In genomic region chr19:42009067-42009466, GRCm38 (mm10) we compare ENCODE assay signal across 16 mouse cellular contexts. TPM values are rescaled to one million over a fixed set of nuclear protein-coding genes. Genes with fewer than 3 reads are reported as not detected.
A peak's percentile ranks its signal among the peaks of the same experiment; 100 is the strongest.
DNase-seq lines count a peak whose midpoint lies in the region; ATAC-seq and TF ChIP-seq lines count a peak whose summit lies in the region.
"Had no signal": no experiment of that assay in that cellular context is flagged by ENCODE, and none has a peak within 500 bp of the region (broad histone marks: within the 10 kb centered on the region; RNA-seq: fewer than 3 reads in every experiment).

No protein-coding gene starts in this region.

- TF ChIP-seq CTCF in olfactory bulb, adult 2 months (IDR thresholded peaks at IDR 0.05; ENCODE audit: insufficient read depth, low read depth, low read length) = no peak

- no peak overlapping the region for H3K9ac ChIP-seq in heart, embryonic 16.5 days (ENCODE audit: low read length)
- no peak overlapping the region for H3K9ac ChIP-seq in midbrain, embryonic 11.5 days (ENCODE audit: low read length)
- H3K9ac ChIP-seq in midbrain, embryonic 14.5 days (replicated peaks; ENCODE audit: low read length) = no peak overlapping the region
- H3K9ac ChIP-seq: forebrain, postnatal 0 days; liver, embryonic 15.5 days had no signal

- ATAC-seq in heart, embryonic 16.5 days (replicated peaks; ENCODE audit: extremely low read depth, insufficient read depth, low FRiP score) = no peak
- no peak for ATAC-seq in midbrain, embryonic 11.5 days (ENCODE audit: low FRiP score)
- ATAC-seq in midbrain, embryonic 14.5 days (ENCODE audit: low FRiP score, low TSS enrichment) = no peak
- ATAC-seq: forebrain, postnatal 0 days had no signal

- no peak overlapping the region for H3K4me3 ChIP-seq in heart, embryonic 16.5 days (ENCODE audit: low read length)
- H3K4me3 ChIP-seq in midbrain, embryonic 11.5 days (ENCODE audit: low read depth, low read length) = no peak overlapping the region
- H3K4me3 ChIP-seq in midbrain, embryonic 14.5 days (replicated peaks; ENCODE audit: low read depth, low read length) = no peak overlapping the region
- H3K4me3 ChIP-seq in embryonic facial prominence, embryonic 10.5 days = no peak overlapping the region
- H3K4me3 ChIP-seq in olfactory bulb, adult 2 months (ENCODE audit: insufficient read depth, low read depth, low read length) = no peak overlapping the region
- H3K4me3 ChIP-seq: layer of hippocampus, adult 2 months; liver, embryonic 15.5 days had no signal

- H3K27me3 ChIP-seq in heart, embryonic 16.5 days (ENCODE audit: control insufficient read depth, insufficient read depth, low read length) = no peaks in the 10 kb centered on the region
- H3K27me3 ChIP-seq in midbrain, embryonic 11.5 days (ENCODE audit: control insufficient read depth, insufficient read depth, low read length) = no peaks in the 10 kb centered on the region
- no peaks in the 10 kb centered on the region for H3K27me3 ChIP-seq in midbrain, embryonic 14.5 days (ENCODE audit: control insufficient read depth, insufficient read depth, low read length)
- H3K27me3 ChIP-seq in embryonic facial prominence, embryonic 10.5 days (replicated peaks; ENCODE audit: low read depth, poor library complexity, severe bottlenecking) = no peaks in the 10 kb centered on the region
- H3K27me3 ChIP-seq: liver, embryonic 15.5 days had no signal

- H3K4me2 ChIP-seq in heart, embryonic 16.5 days (ENCODE audit: low read depth, low read length) = no peak overlapping the region
- no peak overlapping the region for H3K4me2 ChIP-seq in midbrain, embryonic 11.5 days
- no peak overlapping the region for H3K4me2 ChIP-seq in midbrain, embryonic 14.5 days (ENCODE audit: low read length)
- H3K4me2 ChIP-seq: liver, embryonic 15.5 days had no signal

- WGBS in heart, embryonic 16.5 days = 56% methylated on average over 7 of the region's 7 CpGs
- 79% methylated on average over 7 of the region's 7 CpGs for WGBS in midbrain, embryonic 11.5 days
- 73% methylated on average over 7 of the region's 7 CpGs for WGBS in midbrain, embryonic 14.5 days
- whole genome bisulfite sequencing in embryonic facial prominence, embryonic 10.5 days = 69% methylated on average over 7 of the region's 7 CpGs
- 62% methylated on average over 7 of the region's 7 CpGs for WGBS in olfactory bulb, adult 2 months

- no peaks in the 10 kb centered on the region for H3K36me3 ChIP-seq in heart, embryonic 16.5 days (ENCODE audit: control insufficient read depth, insufficient read depth)
- no peaks in the 10 kb centered on the region for H3K36me3 ChIP-seq in midbrain, embryonic 11.5 days (ENCODE audit: control insufficient read depth, insufficient read depth, low read length)
- no peaks in the 10 kb centered on the region for H3K36me3 ChIP-seq in midbrain, embryonic 14.5 days (ENCODE audit: control insufficient read depth, insufficient read depth, low read length)
- H3K36me3 ChIP-seq in embryonic facial prominence, embryonic 10.5 days (replicated peaks) = peaks cover 6% of the 10 kb centered on the region
- H3K36me3 ChIP-seq: liver, embryonic 15.5 days had no signal

- peak overlapping the region; percentile 53 for H3K27ac ChIP-seq in heart, embryonic 16.5 days (ENCODE audit: low read length)
- H3K27ac ChIP-seq in midbrain, embryonic 11.5 days (ENCODE audit: low read depth, low read length) = no peak overlapping the region
- H3K27ac ChIP-seq in midbrain, embryonic 14.5 days (replicated peaks; ENCODE audit: low read depth, low read length) = no peak overlapping the region
- H3K27ac ChIP-seq in embryonic facial prominence, embryonic 10.5 days (replicated peaks) = peak overlapping the region; percentile 66
- 0 out of 2 replicates have a peak overlapping the region, but pooled peaks have one; percentile 30 for H3K27ac ChIP-seq in olfactory bulb, adult 2 months (ENCODE audit: insufficient read depth, low read depth, low read length)
- H3K27ac ChIP-seq: layer of hippocampus, adult 2 months; liver, embryonic 15.5 days had no signal

- H3K9me3 ChIP-seq in heart, embryonic 16.5 days (replicated peaks; ENCODE audit: control insufficient read depth, low read length) = no peaks in the 10 kb centered on the region
- no peaks in the 10 kb centered on the region for H3K9me3 ChIP-seq in midbrain, embryonic 11.5 days (ENCODE audit: control insufficient read depth, low read length)
- no peaks in the 10 kb centered on the region for H3K9me3 ChIP-seq in midbrain, embryonic 14.5 days (ENCODE audit: control insufficient read depth, low read length)
- H3K9me3 ChIP-seq in embryonic facial prominence, embryonic 10.5 days = no peaks in the 10 kb centered on the region
- H3K9me3 ChIP-seq: liver, embryonic 15.5 days had no signal

- no peak for DNase-seq in heart, postnatal 4 days
- peak; percentile 60 for DNase-seq in midbrain, embryonic 11.5 days (ENCODE audit: low spot score, missing footprints)
- DNase-seq in midbrain, embryonic 14.5 days = no peak
- DNase-seq in embryonic facial prominence, embryonic 10.5 days (ENCODE audit: low spot score) = no peak
- DNase-seq in adrenal gland, adult 18-20 months (ENCODE audit: low spot score in 2 of 2) = no peak
- DNase-seq: adrenal gland, postnatal 14 days; forebrain, postnatal 0 days; gastrocnemius, postnatal 14 days; right cerebral cortex, postnatal 4 days; thymus, postnatal 4 days had no signal

- peaks cover 29% of the 10 kb centered on the region for H3K4me1 ChIP-seq in heart, embryonic 16.5 days (ENCODE audit: control insufficient read depth, insufficient read depth, low read length)
- H3K4me1 ChIP-seq in midbrain, embryonic 11.5 days (ENCODE audit: control insufficient read depth, insufficient read depth, low read length) = no peaks in the 10 kb centered on the region
- H3K4me1 ChIP-seq in midbrain, embryonic 14.5 days (ENCODE audit: control insufficient read depth, insufficient read depth, low read length) = no peaks in the 10 kb centered on the region
- peaks cover 52% of the 10 kb centered on the region for H3K4me1 ChIP-seq in embryonic facial prominence, embryonic 10.5 days
- peaks cover 28% of the 10 kb centered on the region for H3K4me1 ChIP-seq in olfactory bulb, adult 2 months (ENCODE audit: control insufficient read depth, insufficient read depth, low read length)

- TF ChIP-seq POLR2A in olfactory bulb, adult 2 months (IDR thresholded peaks at IDR 0.05; ENCODE audit: insufficient read depth, low read depth, low read length) = no peak

RNA-seq across cellular contexts. Expression of gene Ankrd2, which starts 26.7 kb away (rescaled TPM):
- polyA plus RNA-seq in heart, embryonic 16.5 days (2015; fragmentation: Nextera tagmentation; extraction: Ambion mirVana) = not detected in 2 replicates
- under 1 TPM in 1 of 2 experiments, not detected in 1; 0.25 TPM for total RNA-seq in heart, postnatal 4 days (2021)
- polyA plus RNA-seq in midbrain, embryonic 11.5 days (2014; fragmentation: Nextera tagmentation; extraction: Ambion mirVana) = not detected in 2 replicates
- polyA plus RNA-seq in midbrain, embryonic 14.5 days (2014; fragmentation: Nextera tagmentation; extraction: Ambion mirVana) = 0.45 and 1.00 TPM in 2 replicates
- 0.22 TPM in 1 of 2 replicates, not detected in the other for polyA plus RNA-seq in embryonic facial prominence, embryonic 10.5 days (2016; fragmentation: Nextera tagmentation; extraction: Ambion mirVana)
- not detected in 2 replicates for polyA plus RNA-seq in olfactory bulb, adult 2 months (2012; ENCODE audit: insufficient read depth, insufficient read length, low replicate concordance, missing spikeins)
- total RNA-seq in adrenal gland, adult 18-20 months (2021) = under 1 TPM; 0.64 to 0.76 TPM
- total RNA-seq: common myeloid progenitor, adult 5-6 weeks; forebrain, postnatal 0 days; layer of hippocampus, adult 2 months; megakaryocyte-erythroid progenitor cell, adult 5-6 weeks had no signal

RNA-seq across cellular contexts. Expression of gene Ubtd1, which starts 27.5 kb away (rescaled TPM):
- 17.1 and 18.5 TPM in 2 replicates for polyA plus RNA-seq in heart, embryonic 16.5 days (2015; fragmentation: Nextera tagmentation; extraction: Ambion mirVana)
- 10 to 100 TPM; 26.4 to 28.3 TPM for total RNA-seq in heart, postnatal 4 days (2021)
- polyA plus RNA-seq in midbrain, embryonic 11.5 days (2014; fragmentation: Nextera tagmentation; extraction: Ambion mirVana) = 6.9 and 7.0 TPM in 2 replicates
- 6.3 and 6.9 TPM in 2 replicates for polyA plus RNA-seq in midbrain, embryonic 14.5 days (2014; fragmentation: Nextera tagmentation; extraction: Ambion mirVana)
- polyA plus RNA-seq in embryonic facial prominence, embryonic 10.5 days (2016; fragmentation: Nextera tagmentation; extraction: Ambion mirVana) = 13.2 and 13.5 TPM in 2 replicates
- polyA plus RNA-seq in olfactory bulb, adult 2 months (2012; ENCODE audit: insufficient read depth, insufficient read length, low replicate concordance, missing spikeins) = not detected in 2 replicates
- total RNA-seq in adrenal gland, adult 18-20 months (2021) = 10 to 100 TPM; 16.4 to 17.4 TPM

RNA-seq across cellular contexts. Expression of gene Mms19, which starts 28.1 kb away (rescaled TPM):
- polyA plus RNA-seq in heart, embryonic 16.5 days (2015; fragmentation: Nextera tagmentation; extraction: Ambion mirVana) = 20.7 and 24.5 TPM in 2 replicates
- 10 to 100 TPM; 19.3 to 20.1 TPM for total RNA-seq in heart, postnatal 4 days (2021)
- polyA plus RNA-seq in midbrain, embryonic 11.5 days (2014; fragmentation: Nextera tagmentation; extraction: Ambion mirVana) = 27.0 and 33.4 TPM in 2 replicates
- polyA plus RNA-seq in midbrain, embryonic 14.5 days (2014; fragmentation: Nextera tagmentation; extraction: Ambion mirVana) = 28.1 and 30.4 TPM in 2 replicates
- polyA plus RNA-seq in embryonic facial prominence, embryonic 10.5 days (2016; fragmentation: Nextera tagmentation; extraction: Ambion mirVana) = 43.1 and 45.0 TPM in 2 replicates
- polyA plus RNA-seq in olfactory bulb, adult 2 months (2012; ENCODE audit: insufficient read depth, insufficient read length, low replicate concordance, missing spikeins) = not detected in 2 replicates
- 10 to 100 TPM; 17.3 to 22.1 TPM for total RNA-seq in adrenal gland, adult 18-20 months (2021)

RNA-seq across cellular contexts. Expression of gene Hoga1, which starts 36.3 kb away (rescaled TPM):
- polyA plus RNA-seq in heart, embryonic 16.5 days (2015; fragmentation: Nextera tagmentation; extraction: Ambion mirVana) = 0.49 and 0.67 TPM in 2 replicates
- 1 to 10 TPM; 2.5 to 2.8 TPM for total RNA-seq in heart, postnatal 4 days (2021)
- 0.80 and 1.2 TPM in 2 replicates for polyA plus RNA-seq in midbrain, embryonic 11.5 days (2014; fragmentation: Nextera tagmentation; extraction: Ambion mirVana)
- 0.94 and 1.3 TPM in 2 replicates for polyA plus RNA-seq in midbrain, embryonic 14.5 days (2014; fragmentation: Nextera tagmentation; extraction: Ambion mirVana)
- polyA plus RNA-seq in embryonic facial prominence, embryonic 10.5 days (2016; fragmentation: Nextera tagmentation; extraction: Ambion mirVana) = 1.1 and 1.3 TPM in 2 replicates
- not detected in 2 replicates for polyA plus RNA-seq in olfactory bulb, adult 2 months (2012; ENCODE audit: insufficient read depth, insufficient read length, low replicate concordance, missing spikeins)
- 1 to 10 TPM; 4.2 to 6.5 TPM for total RNA-seq in adrenal gland, adult 18-20 months (2021)
- total RNA-seq: common myeloid progenitor, adult 5-6 weeks; megakaryocyte-erythroid progenitor cell, adult 5-6 weeks had no signal

RNA-seq across cellular contexts. Expression of gene 4933411K16Rik, which starts 43.0 kb away (rescaled TPM):
- polyA plus RNA-seq in heart, embryonic 16.5 days (2015; fragmentation: Nextera tagmentation; extraction: Ambion mirVana) = not detected in 2 replicates
- under 1 TPM; 0.26 to 0.50 TPM for total RNA-seq in heart, postnatal 4 days (2021)
- polyA plus RNA-seq in midbrain, embryonic 11.5 days (2014; fragmentation: Nextera tagmentation; extraction: Ambion mirVana) = 0.10 TPM in 1 of 2 replicates, not detected in the other
- not detected in 2 replicates for polyA plus RNA-seq in midbrain, embryonic 14.5 days (2014; fragmentation: Nextera tagmentation; extraction: Ambion mirVana)
- polyA plus RNA-seq in embryonic facial prominence, embryonic 10.5 days (2016; fragmentation: Nextera tagmentation; extraction: Ambion mirVana) = 0.17 TPM in 1 of 2 replicates, not detected in the other
- polyA plus RNA-seq in olfactory bulb, adult 2 months (2012; ENCODE audit: insufficient read depth, insufficient read length, low replicate concordance, missing spikeins) = not detected in 2 replicates
- under 1 TPM; 0.35 to 0.36 TPM for total RNA-seq in adrenal gland, adult 18-20 months (2021)
- total RNA-seq: common myeloid progenitor, adult 5-6 weeks; megakaryocyte-erythroid progenitor cell, adult 5-6 weeks had no signal
- polyA plus RNA-seq: forebrain, postnatal 0 days had no signal

Comparison
In these comparisons a context has a peak if more than half of its experiments do, and no peak if none do; other contexts are left out.
1. H3K27ac ChIP-seq: peak in heart, embryonic 16.5 days (single experiment), embryonic facial prominence, embryonic 10.5 days (single experiment) and olfactory bulb, adult 2 months (single experiment); none in midbrain, embryonic 11.5 days (single experiment) and midbrain, embryonic 14.5 days (single experiment).